In the genomic region with DNA sequence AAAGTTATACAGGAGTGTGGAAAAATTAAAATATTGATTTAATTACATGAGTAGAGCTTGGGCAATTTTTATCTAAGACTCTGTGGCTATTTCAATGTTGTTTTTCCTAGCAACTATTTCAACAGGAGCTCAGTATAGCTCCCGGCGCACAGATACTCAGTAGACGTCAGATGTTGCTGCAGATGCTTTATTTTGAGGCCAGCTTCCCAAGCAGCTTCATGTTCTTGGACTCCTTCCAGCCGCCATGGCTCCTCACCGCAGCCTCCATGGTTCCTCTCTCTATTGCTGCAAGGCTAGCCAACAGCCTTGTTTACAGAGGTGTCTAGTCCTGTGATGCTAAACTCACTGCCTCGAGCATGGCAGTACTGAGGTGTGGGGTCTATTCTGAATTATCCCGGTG, we compare ENCODE assay signal across 17 mouse cellular contexts.
DNase-seq lines count a peak whose midpoint lies in the region; ATAC-seq lines count a peak whose summit lies in the region.
"Had no signal": no experiment of that assay in that cellular context is flagged by ENCODE, and none has a peak within 500 bp of the region (broad histone marks: within the 10 kb centered on the region; RNA-seq: fewer than 3 reads in every experiment).

No protein-coding gene starts in this region.

- intact Hi-C loops in left cerebral cortex, postnatal 14 days (cut with DNase I), result no loop called here

- DNase-seq in frontal cortex, postnatal 14 days (ENCODE audit: low spot score in 2 of 2), result no peak
- DNase-seq in left cerebral cortex, postnatal 14 days (ENCODE audit: low spot score in 2 of 2), result peak; percentile 52 to 59
- DNase-seq in left cerebral cortex, adult 11 months (ENCODE audit: low spot score), result no peak
- DNase-seq in right cerebral cortex, adult 18-20 months, result peak; percentile 57
- no peak for DNase-seq in right cerebral cortex, postnatal 25 days
- DNase-seq in right cerebral cortex, postnatal 10 days (ENCODE audit: low spot score in 2 of 2), result peak; percentile 70 to 77
- DNase-seq in cerebellum, postnatal 36 days, result no peak
- DNase-seq: adrenal gland, postnatal 10 days; cerebellum, adult 11-12 months; cerebellum, adult 9-10 months; cerebellum, postnatal 25 days; gastrocnemius, postnatal 10 days; heart, adult 18-20 months; heart, postnatal 10 days; heart, postnatal 4 days had no signal

- peak; percentile 77 for ATAC-seq in frontal cortex, adult (ENCODE audit: low TSS enrichment)
- ATAC-seq: forebrain, embryonic 13.5 days had no signal

Comparison
In these comparisons a context has a peak if more than half of its experiments do, and no peak if none do; other contexts are left out.
1. DNase-seq: peak in left cerebral cortex, postnatal 14 days (2 of 2), right cerebral cortex, adult 18-20 months (single experiment) and right cerebral cortex, postnatal 10 days (2 of 2); none in frontal cortex, postnatal 14 days (0 of 2), left cerebral cortex, adult 11 months (single experiment), right cerebral cortex, postnatal 25 days (single experiment) and cerebellum, postnatal 36 days (0 of 2).